Comparison of ENCODE assay signal across 14 mouse cellular contexts in the genomic region with DNA sequence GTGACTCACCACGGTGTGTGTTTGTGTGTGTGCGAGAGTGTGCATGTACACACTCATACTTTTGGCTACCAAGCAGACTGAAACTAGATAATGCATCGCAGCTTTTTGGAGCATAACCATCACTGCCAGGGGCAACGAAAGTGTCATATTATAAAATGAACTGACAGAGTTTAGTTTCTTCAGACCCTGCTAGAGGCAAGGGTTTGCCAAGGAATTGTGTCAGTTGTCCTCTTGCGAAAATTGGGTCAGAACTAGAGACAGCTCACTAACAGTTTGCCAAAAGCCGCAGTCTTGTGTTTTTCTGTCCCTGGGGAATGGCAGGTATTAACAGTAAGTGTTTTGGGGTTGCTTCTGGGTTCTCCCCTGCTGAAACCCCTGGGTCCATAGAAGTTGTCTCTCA. TPM values are rescaled to one million over a fixed set of nuclear protein-coding genes. Genes with fewer than 3 reads are reported as not detected.
DNase-seq lines count a peak whose midpoint lies in the region; ATAC-seq and TF ChIP-seq lines count a peak whose summit lies in the region.
"Had no signal": no experiment of that assay in that cellular context is flagged by ENCODE, and none has a peak within 500 bp of the region (broad histone marks: within the 10 kb centered on the region; RNA-seq: fewer than 3 reads in every experiment).

No protein-coding gene starts in this region.

- H3K27me3 ChIP-seq in heart, adult 2 months (ENCODE audit: control insufficient read depth, insufficient read depth, low read length), result no peaks in the 10 kb centered on the region
- no peaks in the 10 kb centered on the region for H3K27me3 ChIP-seq in heart, embryonic 11.5 days (ENCODE audit: control insufficient read depth, insufficient read depth, low read length)
- no peaks in the 10 kb centered on the region for H3K27me3 ChIP-seq in lung, embryonic 15.5 days
- H3K27me3 ChIP-seq: hindbrain, embryonic 15.5 days; neural tube, embryonic 12.5 days had no signal

- no peak for ATAC-seq in heart, embryonic 11.5 days (replicated peaks; ENCODE audit: insufficient number of reproducible peaks, low FRiP score, low TSS enrichment)
- ATAC-seq in lung, embryonic 15.5 days (ENCODE audit: borderline replicate concordance, extremely low read depth, low FRiP score, low TSS enrichment), result no peak
- ATAC-seq: midbrain, embryonic 16.5 days had no signal

- H3K4me3 ChIP-seq in heart, adult 2 months, result no peak overlapping the region
- H3K4me3 ChIP-seq in heart, embryonic 11.5 days (ENCODE audit: low read depth, low read length), result no peak overlapping the region
- no peak overlapping the region for H3K4me3 ChIP-seq in lung, embryonic 15.5 days
- H3K4me3 ChIP-seq: embryonic facial prominence, embryonic 10.5 days; hindbrain, embryonic 15.5 days; neural tube, embryonic 12.5 days had no signal

- no peak for DNase-seq in heart, adult 2 months
- DNase-seq in lung, postnatal 10 days, result no peak
- peak; percentile 86 for DNase-seq in fat pad, adult 2 months (ENCODE audit: extremely low read depth, low read depth, low spot score)
- peak; percentile 64 for DNase-seq in lung, postnatal 36 days
- DNase-seq in spleen, adult 12 weeks (ENCODE audit: low spot score), result no peak
- DNase-seq: cerebellum, adult 9-11 months; spleen, adult 18-20 months; thymus, postnatal 4 days had no signal

- H3K27ac ChIP-seq in heart, adult 2 months, result peak overlapping the region; percentile 46
- H3K27ac ChIP-seq in heart, embryonic 11.5 days (ENCODE audit: low read depth, low read length), result no peak overlapping the region
- no peak overlapping the region for H3K27ac ChIP-seq in lung, embryonic 15.5 days
- H3K27ac ChIP-seq: embryonic facial prominence, embryonic 10.5 days; hindbrain, embryonic 15.5 days; neural tube, embryonic 12.5 days had no signal

- no peak for TF ChIP-seq POLR2A in heart, adult 2 months (IDR thresholded peaks at IDR 0.05; ENCODE audit: insufficient read depth, low read depth, low read length)

- H3K4me2 ChIP-seq in heart, embryonic 11.5 days, result no peak overlapping the region
- H3K4me2 ChIP-seq in lung, embryonic 15.5 days, result 0 out of 2 replicates have a peak overlapping the region, but pooled peaks have one; percentile 2
- H3K4me2 ChIP-seq: hindbrain, embryonic 15.5 days; neural tube, embryonic 12.5 days had no signal

- peaks cover 34% of the 10 kb centered on the region for H3K4me1 ChIP-seq in heart, adult 2 months (ENCODE audit: control insufficient read depth, insufficient read depth, low read length)
- peaks cover 79% of the 10 kb centered on the region for H3K4me1 ChIP-seq in heart, embryonic 11.5 days (ENCODE audit: control insufficient read depth, insufficient read depth, low read length)
- peaks cover 91% of the 10 kb centered on the region for H3K4me1 ChIP-seq in lung, embryonic 15.5 days

- TF ChIP-seq EP300 in heart, adult 2 months (IDR thresholded peaks at IDR 0.05; ENCODE audit: insufficient read depth, low read depth, low read length), result no peak

- no peak for TF ChIP-seq CTCF in heart, adult 2 months (IDR thresholded peaks at IDR 0.05)

- H3K9me3 ChIP-seq in heart, embryonic 11.5 days (replicated peaks; ENCODE audit: control insufficient read depth, low read length), result no peaks in the 10 kb centered on the region
- H3K9me3 ChIP-seq in lung, embryonic 15.5 days, result no peaks in the 10 kb centered on the region
- H3K9me3 ChIP-seq: embryonic facial prominence, embryonic 10.5 days; hindbrain, embryonic 15.5 days; neural tube, embryonic 12.5 days had no signal

- 63% methylated on average over 6 of the region's 6 CpGs for WGBS in heart, adult 2 months
- WGBS in heart, embryonic 11.5 days (ENCODE audit: insufficient replicate concordance), result 93% methylated on average over 6 of the region's 6 CpGs
- 63% methylated on average over 6 of the region's 6 CpGs for WGBS in lung, embryonic 15.5 days

- intact Hi-C loops in heart, adult 2 months (cut with DNase I), result loop anchor here (2.0 kb wide), 1 partner anchor 14 kb away; no protein-coding TSS in a partner anchor

- H3K9ac ChIP-seq in heart, adult 2 months (ENCODE audit: low read depth, low read length), result no peak overlapping the region
- H3K9ac ChIP-seq in heart, embryonic 11.5 days (ENCODE audit: low read depth, low read length), result no peak overlapping the region
- no peak overlapping the region for H3K9ac ChIP-seq in lung, embryonic 15.5 days
- H3K9ac ChIP-seq: hindbrain, embryonic 15.5 days; neural tube, embryonic 12.5 days had no signal

- H3K79me2 ChIP-seq in heart, adult 2 months (replicated peaks; ENCODE audit: control insufficient read depth, insufficient read depth, low read length), result peaks cover 9% of the 10 kb centered on the region

- peaks cover 56% of the 10 kb centered on the region for H3K36me3 ChIP-seq in heart, adult 2 months (ENCODE audit: control insufficient read depth, insufficient read depth, low read length)
- no peaks in the 10 kb centered on the region for H3K36me3 ChIP-seq in heart, embryonic 11.5 days (ENCODE audit: control insufficient read depth, insufficient read depth, low read length)
- no peaks in the 10 kb centered on the region for H3K36me3 ChIP-seq in lung, embryonic 15.5 days
- H3K36me3 ChIP-seq: embryonic facial prominence, embryonic 10.5 days; hindbrain, embryonic 15.5 days; neural tube, embryonic 12.5 days had no signal

RNA-seq across cellular contexts. Expression of a gene that starts 5.9 kb away (rescaled TPM):
- total RNA-seq in heart, adult 2 months (2021), result 10 to 100 TPM; 67.2 to 77.6 TPM
- polyA plus RNA-seq in heart, adult 2 months (2012; rRNA removed), result 13.1 and 23.9 TPM in 2 replicates
- 25.7 and 33.0 TPM in 2 replicates for polyA plus RNA-seq in heart, embryonic 11.5 days (2014; fragmentation: Nextera tagmentation; extraction: Ambion mirVana)
- 12.2 and 13.8 TPM in 2 replicates for polyA plus RNA-seq in lung, embryonic 15.5 days (2015; fragmentation: Nextera tagmentation; extraction: Ambion mirVana)

Comparison
In these comparisons a context has a peak if more than half of its experiments do, and no peak if none do; other contexts are left out.
1. DNase-seq: peak in fat pad, adult 2 months (single experiment) and lung, postnatal 36 days (single experiment); none in heart, adult 2 months (0 of 2), lung, postnatal 10 days (single experiment) and spleen, adult 12 weeks (single experiment).